25 mouse cellular contexts compared by ENCODE assay signal in genomic region chr15:99500320-99500719, GRCm38 (mm10). TPM values are rescaled to one million over a fixed set of nuclear protein-coding genes. Genes with fewer than 3 reads are reported as not detected.
DNase-seq lines count a peak whose midpoint lies in the region; ATAC-seq and TF ChIP-seq lines count a peak whose summit lies in the region.
"Had no signal": no experiment of that assay in that cellular context is flagged by ENCODE, and none has a peak within 500 bp of the region (broad histone marks: within the 10 kb centered on the region; RNA-seq: fewer than 3 reads in every experiment).

No protein-coding gene starts in this region.

- no peaks in the 10 kb centered on the region for H3K27me3 ChIP-seq in lung, embryonic 14.5 days (ENCODE audit: insufficient read depth, low read length)
- H3K27me3 ChIP-seq: forebrain, embryonic 13.5 days; kidney, embryonic 15.5 days; neural tube, embryonic 13.5 days had no signal

- no peak overlapping the region for H3K9ac ChIP-seq in lung, embryonic 14.5 days
- H3K9ac ChIP-seq: embryonic facial prominence, embryonic 12.5 days; forebrain, embryonic 13.5 days; kidney, embryonic 15.5 days; liver, embryonic 13.5 days; neural tube, embryonic 13.5 days had no signal

- H3K36me3 ChIP-seq in lung, embryonic 14.5 days (ENCODE audit: insufficient read depth) = no peaks in the 10 kb centered on the region
- H3K36me3 ChIP-seq: embryonic facial prominence, embryonic 12.5 days; kidney, embryonic 15.5 days; liver, embryonic 13.5 days; neural tube, embryonic 13.5 days had no signal

- H3K4me3 ChIP-seq in layer of hippocampus, adult 2 months = no peak overlapping the region
- H3K4me3 ChIP-seq in lung, embryonic 14.5 days (ENCODE audit: low read depth, low read length) = no peak overlapping the region
- H3K4me3 ChIP-seq: embryonic facial prominence, embryonic 12.5 days; erythroblast, embryonic 14.5 days; forebrain, embryonic 13.5 days; kidney, embryonic 15.5 days; left cerebral cortex, adult 2 months; liver, embryonic 13.5 days; neural tube, embryonic 13.5 days had no signal

- 12% methylated on average over 5 of the region's 5 CpGs for WGBS in lung, embryonic 14.5 days

- H3K4me1 ChIP-seq in lung, embryonic 14.5 days (ENCODE audit: insufficient read depth) = peaks cover 37% of the 10 kb centered on the region

- DNase-seq in cerebellum, adult 9-11 months = peak; percentile 49
- no peak for DNase-seq in cerebellum, postnatal 10 days
- DNase-seq in layer of hippocampus, adult 2 months (ENCODE audit: low spot score in 2 of 2) = no peak
- no peak for DNase-seq in layer of hippocampus, adult 11-12 months (ENCODE audit: low spot score)
- peak; percentile 40 for DNase-seq in lung, embryonic 14.5 days
- no peak for DNase-seq in right cerebral cortex, postnatal 25 days
- no peak for DNase-seq in MN1 (ENCODE audit: low spot score)
- DNase-seq: B cell, adult 2 months; gastrocnemius, postnatal 14 days; heart, postnatal 4 days; liver, embryonic 13.5 days; midbrain, embryonic 14.5 days; right cerebral cortex, adult 18-20 months; thymus, postnatal 25 days had no signal

- no peak overlapping the region for H3K4me2 ChIP-seq in lung, embryonic 14.5 days
- H3K4me2 ChIP-seq: embryonic facial prominence, embryonic 12.5 days; forebrain, embryonic 13.5 days; kidney, embryonic 15.5 days; liver, embryonic 13.5 days; neural tube, embryonic 13.5 days had no signal

- no peak for ATAC-seq in lung, embryonic 14.5 days (ENCODE audit: insufficient read depth)
- peak; percentile 53 for ATAC-seq in megakaryocyte, adult 5-6 weeks (ENCODE audit: poor library complexity, severe bottlenecking)
- ATAC-seq: forebrain, embryonic 13.5 days; hindbrain, postnatal 0 days; intestine, postnatal 0 days had no signal

- 0 out of 2 replicates have a peak overlapping the region, but pooled peaks have one; percentile 18 for H3K27ac ChIP-seq in layer of hippocampus, adult 2 months
- no peak overlapping the region for H3K27ac ChIP-seq in lung, embryonic 14.5 days (ENCODE audit: low read depth)
- H3K27ac ChIP-seq: embryonic facial prominence, embryonic 12.5 days; forebrain, embryonic 13.5 days; hindbrain, postnatal 0 days; liver, embryonic 13.5 days had no signal

- TF ChIP-seq CTCF in layer of hippocampus, adult 2 months (conservative IDR thresholded peaks at IDR 0.05) = no peak
- no peak for TF ChIP-seq CTCF in lung, embryonic 14.5 days (IDR thresholded peaks at IDR 0.05; ENCODE audit: low read depth)

- H3K9me3 ChIP-seq in lung, embryonic 14.5 days (ENCODE audit: low read depth, low read length) = no peaks in the 10 kb centered on the region
- H3K9me3 ChIP-seq: embryonic facial prominence, embryonic 12.5 days; forebrain, embryonic 13.5 days; kidney, embryonic 15.5 days; liver, embryonic 13.5 days; megakaryocyte, embryonic 14.5 days; neural tube, embryonic 13.5 days had no signal

RNA-seq across cellular contexts. Expression of gene Bcdin3d, which starts 25.8 kb away (rescaled TPM):
- 1 to 10 TPM; 4.0 to 5.5 TPM for total RNA-seq in layer of hippocampus, adult 2 months (2021)
- 13.2 and 16.1 TPM in 2 replicates for polyA plus RNA-seq in lung, embryonic 14.5 days (2014; fragmentation: Nextera tagmentation; extraction: Ambion mirVana)
- 8.2 and 9.8 TPM in 2 replicates for total RNA-seq in megakaryocyte, adult 5-6 weeks (2015)
- 3.6 and 4.6 TPM in 2 replicates for total RNA-seq in megakaryocyte, adult 5-6 weeks (2017)

RNA-seq across cellular contexts. Expression of gene Faim2, which starts 27.6 kb away (rescaled TPM):
- total RNA-seq in layer of hippocampus, adult 2 months (2021) = 100 to 1,000 TPM; 394 to 431 TPM
- polyA plus RNA-seq in lung, embryonic 14.5 days (2014; fragmentation: Nextera tagmentation; extraction: Ambion mirVana) = 1.4 and 1.5 TPM in 2 replicates
- total RNA-seq in megakaryocyte, adult 5-6 weeks (2015) = 0.04 TPM in 1 of 2 replicates, not detected in the other
- 0.49 TPM in 1 of 2 replicates, not detected in the other for total RNA-seq in megakaryocyte, adult 5-6 weeks (2017)
- total RNA-seq: heart, postnatal 4 days had no signal
- polyA plus RNA-seq: erythroblast, embryonic 14.5 days; limb, embryonic 11.5 days had no signal

RNA-seq across cellular contexts. Expression of gene Nckap5l, which starts 42.8 kb away (rescaled TPM):
- 10 to 100 TPM; 17.1 to 18.5 TPM for total RNA-seq in layer of hippocampus, adult 2 months (2021)
- polyA plus RNA-seq in lung, embryonic 14.5 days (2014; fragmentation: Nextera tagmentation; extraction: Ambion mirVana) = 11.0 and 14.4 TPM in 2 replicates
- total RNA-seq in megakaryocyte, adult 5-6 weeks (2015) = 0.84 and 4.0 TPM in 2 replicates
- total RNA-seq in megakaryocyte, adult 5-6 weeks (2017) = 0.73 TPM in 1 of 2 replicates, not detected in the other

Comparison
In these comparisons a context has a peak if more than half of its experiments do, and no peak if none do; other contexts are left out.
1. DNase-seq: peak in cerebellum, adult 9-11 months (single experiment) and lung, embryonic 14.5 days (single experiment); none in cerebellum, postnatal 10 days (0 of 2), layer of hippocampus, adult 2 months (0 of 2), layer of hippocampus, adult 11-12 months (single experiment), right cerebral cortex, postnatal 25 days (single experiment) and MN1 (single experiment).
2. RNA of gene Faim2, which starts 27.6 kb away (total RNA-seq): 394 to 431 TPM in layer of hippocampus, adult 2 months; 0.04 to 0.49 TPM in megakaryocyte, adult 5-6 weeks; every median in the first group is over 100 times any median in the second.